Mouse (Mus musculus) midbrain, postnatal 0 days (tissue): Measurements from ENCODE around the gene Ccnyl1. TPM values are rescaled to one million over a fixed set of nuclear protein-coding genes. Genes with fewer than 3 reads are reported as not detected.

Source experiments
- ATAC-seq: fragments of 200-750 bp; cut with Nextera tagmentation; 2 replicates; pipeline ENCODE4 v1.8.0; 2017; ENCODE audit warnings: moderate number of reproducible peaks, mild to moderate bottlenecking, moderate TSS enrichment, moderate library complexity; ENCODE audit not compliant: low FRiP score
- DNase-seq: peaks from one replicate; pipeline ENCODE4 v3.0.0-alpha.2; 2015; ENCODE audit warnings: low spot score
- H3K27ac ChIP-seq: fragments of 300-500 bp; sonication (generic); 2 replicates; pipeline ENCODE4 v1.5.1; 2014; ENCODE audit warnings: low read depth, mild to moderate bottlenecking, low read length, mixed read lengths
- H3K27me3 ChIP-seq: fragments of 300-500 bp; sonication (generic); 2 replicates; pipeline ENCODE4 v1.6.1; 2014; ENCODE audit warnings: low read length, control low read depth, mixed read lengths; ENCODE audit not compliant: insufficient read depth
- H3K36me3 ChIP-seq: fragments of 300-500 bp; sonication (generic); 2 replicates; pipeline ENCODE4 v1.6.1; 2014; ENCODE audit warnings: low read length, control low read depth, mixed read lengths; ENCODE audit not compliant: insufficient read depth
- H3K4me1 ChIP-seq: fragments of 300-500 bp; sonication (generic); 2 replicates; pipeline ENCODE4 v1.6.1; 2014; ENCODE audit warnings: mild to moderate bottlenecking, control low read depth, antibody characterized with exemption, low read length, mixed read lengths; ENCODE audit not compliant: insufficient read depth
- H3K4me2 ChIP-seq: fragments of 300-500 bp; sonication (generic); 2 replicates; pipeline ENCODE4 v1.6.1; 2014; ENCODE audit warnings: low read depth, mild to moderate bottlenecking, low read length, mixed read lengths; ENCODE audit not compliant: poor library complexity, severe bottlenecking
- H3K4me3 ChIP-seq: fragments of 300-500 bp; sonication (generic); 2 replicates; pipeline ENCODE4 v1.5.1; 2014; ENCODE audit warnings: low read depth, mild to moderate bottlenecking, low read length, moderate library complexity
- H3K9ac ChIP-seq: fragments of 300-500 bp; sonication (generic); replicated peaks from 2 replicates; pipeline ENCODE4 v1.6.1; 2014; ENCODE audit warnings: mild to moderate bottlenecking, low read length, moderate library complexity, mixed read lengths; ENCODE audit not compliant: poor library complexity, severe bottlenecking
- H3K9me3 ChIP-seq: fragments of 300-500 bp; sonication (generic); 2 replicates; pipeline ENCODE4 v1.6.1; 2016; ENCODE audit warnings: low read length, control low read depth
- CTCF ChIP-seq: IDR thresholded peaks from 2 replicates; pipeline ENCODE4 v1.5.1; 2016; ENCODE audit warnings: antibody characterized with exemption, mild to moderate bottlenecking
- WGBS: fragments of 180-500 bp; shearing (Covaris S2); extraction: QIAGEN DNeasy Blood & Tissue Kit; methylation state at CpG from one replicate; pipeline ENCODE4 v1.1.7; 2014; 5-methylcytosine and 5-hydroxymethylcytosine counted together
- polyA plus RNA-seq: library from polyadenylated mRNA; unstranded; fragments of >200 nt; fragmentation: Nextera tagmentation; extraction: Ambion mirVana; gene quantifications from 2 replicates; pipeline ENCODE4 v1.2.1, GENCODE M21; 2015
- total RNA-seq: library from RNA; depleted of rRNA; stranded (reverse); fragments of >200 nt; gene quantifications from 2 replicates; pipeline ENCODE4 v1.2.3, GENCODE M21; 2014

Ccnyl1 gene
- total and polyA plus RNA-seq, 2 experiments from 2014 or later, result 4.1 to 36.6 TPM

GRCm38 (mm10) chr1:64676060-64676839 lies 14.0 kb upstream of the Ccnyl1 start:
- DNase-seq, result no peak
- H3K4me2 ChIP-seq, result no peak overlapping the region
- no peak for TF ChIP-seq CTCF
- no peak for ATAC-seq
- no peaks in the 10 kb centered on the region for H3K9me3 ChIP-seq
- no peaks in the 10 kb centered on the region for H3K36me3 ChIP-seq
- 69% methylated on average over 6 of the region's 6 CpGs for WGBS
- H3K27ac ChIP-seq, result no peak overlapping the region
- H3K9ac ChIP-seq, result no peak overlapping the region
- H3K27me3 ChIP-seq, result no peaks in the 10 kb centered on the region
- H3K4me3 ChIP-seq, result no peak overlapping the region
- no peaks in the 10 kb centered on the region for H3K4me1 ChIP-seq

GRCm38 (mm10) chr1:64681499-64681898 lies 8.8 kb upstream of the Ccnyl1 start:
- DNase-seq, result no peak
- TF ChIP-seq CTCF, result no peak
- H3K4me2 ChIP-seq, result no peak overlapping the region
- H3K27me3 ChIP-seq, result no peaks in the 10 kb centered on the region
- WGBS, result 100% methylated on average over 3 of the region's 3 CpGs
- no peaks in the 10 kb centered on the region for H3K9me3 ChIP-seq
- H3K36me3 ChIP-seq, result no peaks in the 10 kb centered on the region
- no peak for ATAC-seq
- H3K4me1 ChIP-seq, result no peaks in the 10 kb centered on the region
- H3K27ac ChIP-seq, result no peak overlapping the region
- H3K9ac ChIP-seq, result no peak overlapping the region
- H3K4me3 ChIP-seq, result no peak overlapping the region

GRCm38 (mm10) chr1:64683039-64683438 lies 7.2 kb upstream of the Ccnyl1 start:
- no peaks in the 10 kb centered on the region for H3K36me3 ChIP-seq
- no peak overlapping the region for H3K4me2 ChIP-seq
- WGBS, result 93% methylated on average over 3 of the region's 3 CpGs
- no peak overlapping the region for H3K27ac ChIP-seq
- no peak overlapping the region for H3K4me3 ChIP-seq
- no peak for ATAC-seq
- no peaks in the 10 kb centered on the region for H3K4me1 ChIP-seq
- no peak for DNase-seq
- no peaks in the 10 kb centered on the region for H3K27me3 ChIP-seq
- TF ChIP-seq CTCF, result no peak
- no peak overlapping the region for H3K9ac ChIP-seq
- H3K9me3 ChIP-seq, result no peaks in the 10 kb centered on the region

- Histone ChIP-seq H3K9me3 (no peaks in the 10 kb centered on the region), H3K4me3 (no peak overlapping the region), H3K27ac (no peak overlapping the region), H3K4me2 (no peak overlapping the region), H3K36me3 (no peaks in the 10 kb centered on the region), H3K9ac (no peak overlapping the region), H3K27me3 (no peaks in the 10 kb centered on the region), H3K4me1 (no peaks in the 10 kb centered on the region)
- WGBS, result 96% methylated on average over 2 of the region's 2 CpGs
- ATAC-seq (no peak), DNase-seq (no peak)
- no peak for TF ChIP-seq CTCF
These were observed 5.8 kb upstream of the Ccnyl1 start for GRCm38 (mm10) chr1:64684440-64684839.

GRCm38 (mm10) chr1:64688046-64688445 lies 2.2 kb upstream of the Ccnyl1 start:
- H3K4me1 ChIP-seq, result peaks cover 5% of the 10 kb centered on the region; the same call in 1 of the 2 replicates
- H3K27me3 ChIP-seq, result no peaks in the 10 kb centered on the region
- H3K36me3 ChIP-seq, result no peaks in the 10 kb centered on the region
- WGBS, result 91% methylated on average over 4 of the region's 4 CpGs
- DNase-seq (no peak), ATAC-seq (no peak)
- no peak overlapping the region for H3K27ac ChIP-seq
- H3K9ac ChIP-seq, result no peak overlapping the region
- TF ChIP-seq CTCF, result no peak
- no peaks in the 10 kb centered on the region for H3K9me3 ChIP-seq
- H3K4me3 ChIP-seq, result no peak overlapping the region
- no peak overlapping the region for H3K4me2 ChIP-seq

- Histone ChIP-seq H3K4me1 (peaks cover 6% of the 10 kb centered on the region; the same call in 1 of the 2 replicates), H3K27me3 (no peaks in the 10 kb centered on the region), H3K4me2 (peak overlapping the region; percentile 79), H3K9me3 (no peaks in the 10 kb centered on the region), H3K9ac (no peak overlapping the region), H3K36me3 (no peaks in the 10 kb centered on the region), H3K27ac (no peak overlapping the region), H3K4me3 (peak overlapping the region; percentile 92)
- 27% methylated on average over 9 of the region's 9 CpGs for WGBS
- no peak for TF ChIP-seq CTCF
- no peak for DNase-seq
- no peak for ATAC-seq
These were observed 568 bp upstream of the Ccnyl1 start for GRCm38 (mm10) chr1:64689561-64690212.
